Comparison of ENCODE assay signal across 20 mouse cellular contexts in genomic region chr4:130777647-130778046, GRCm38 (mm10). TPM values are rescaled to one million over a fixed set of nuclear protein-coding genes. Genes with fewer than 3 reads are reported as not detected.
DNase-seq lines count a peak whose midpoint lies in the region; ATAC-seq and TF ChIP-seq lines count a peak whose summit lies in the region.
"Had no signal": no experiment of that assay in that cellular context is flagged by ENCODE, and none has a peak within 500 bp of the region (broad histone marks: within the 10 kb centered on the region; RNA-seq: fewer than 3 reads in every experiment).

No protein-coding gene starts in this region.

- DNase-seq in heart, postnatal 4 days = no peak
- DNase-seq in hindbrain, postnatal 0 days (ENCODE audit: low spot score) = peak; percentile 51
- DNase-seq in hindbrain, embryonic 11.5 days (ENCODE audit: low spot score) = no peak
- no peak for DNase-seq in lung, postnatal 0 days (ENCODE audit: low spot score)
- no peak for DNase-seq in lung, adult 2 months
- DNase-seq: adrenal gland, adult 8-10 months; B cell, adult 2 months; cerebellum, adult 11 months; cerebellum, postnatal 14 days; embryo, embryonic 11 days; heart, adult 18-20 months; kidney, postnatal 14 days; lung, postnatal 36 days; thymus, postnatal 4 days had no signal

- H3K9me3 ChIP-seq in heart, embryonic 12.5 days (replicated peaks) = no peaks in the 10 kb centered on the region
- H3K9me3 ChIP-seq in hindbrain, postnatal 0 days (ENCODE audit: low read length) = no peaks in the 10 kb centered on the region
- no peaks in the 10 kb centered on the region for H3K9me3 ChIP-seq in hindbrain, embryonic 11.5 days (ENCODE audit: control insufficient read depth, low read length)
- H3K9me3 ChIP-seq in lung, postnatal 0 days (ENCODE audit: low read length) = no peaks in the 10 kb centered on the region
- H3K9me3 ChIP-seq: limb, embryonic 13.5 days; liver, embryonic 15.5 days; neural tube, embryonic 12.5 days had no signal

- no peak for TF ChIP-seq EP300 in lung, postnatal 0 days (IDR thresholded peaks at IDR 0.05)

- WGBS in heart, embryonic 12.5 days = 37% methylated on average over 10 of the region's 10 CpGs
- 47% methylated on average over 10 of the region's 10 CpGs for WGBS in hindbrain, postnatal 0 days
- 72% methylated on average over 10 of the region's 10 CpGs for WGBS in hindbrain, embryonic 11.5 days
- 52% methylated on average over 10 of the region's 10 CpGs for WGBS in lung, postnatal 0 days
- WGBS in lung, adult 2 months = 49% methylated on average over 10 of the region's 10 CpGs

- ATAC-seq in heart, embryonic 12.5 days (ENCODE audit: insufficient number of reproducible peaks, low FRiP score) = peak; percentile 17; the same call in 1 of the 2 replicates
- no peak for ATAC-seq in hindbrain, postnatal 0 days
- no peak for ATAC-seq in hindbrain, embryonic 11.5 days (ENCODE audit: low FRiP score)
- 0 out of 2 replicates have a peak, but pooled peaks have one; percentile 8 for ATAC-seq in lung, postnatal 0 days
- ATAC-seq in erythroid progenitor cell, adult 5-6 weeks (replicated peaks; ENCODE audit: low FRiP score, poor library complexity, severe bottlenecking) = no peak

- H3K36me3 ChIP-seq in heart, embryonic 12.5 days = peaks cover 73% of the 10 kb centered on the region
- peaks cover 32% of the 10 kb centered on the region; the same call in 1 of the 2 replicates for H3K36me3 ChIP-seq in hindbrain, postnatal 0 days (ENCODE audit: insufficient read depth, low read length)
- peaks cover 8% of the 10 kb centered on the region; the same call in 1 of the 2 replicates for H3K36me3 ChIP-seq in hindbrain, embryonic 11.5 days (ENCODE audit: control insufficient read depth, insufficient read depth, low read length)
- H3K36me3 ChIP-seq in lung, postnatal 0 days (ENCODE audit: insufficient read depth, low read length) = peaks cover 24% of the 10 kb centered on the region

- no peak overlapping the region for H3K4me2 ChIP-seq in heart, embryonic 12.5 days
- no peak overlapping the region for H3K4me2 ChIP-seq in hindbrain, postnatal 0 days (ENCODE audit: low read depth, low read length)
- no peak overlapping the region for H3K4me2 ChIP-seq in hindbrain, embryonic 11.5 days (replicated peaks; ENCODE audit: low read depth, low read length)
- H3K4me2 ChIP-seq in lung, postnatal 0 days (replicated peaks; ENCODE audit: low read depth, low read length) = no peak overlapping the region
- H3K4me2 ChIP-seq: limb, embryonic 13.5 days; liver, embryonic 15.5 days; neural tube, embryonic 12.5 days had no signal

- no peak overlapping the region for H3K4me3 ChIP-seq in heart, embryonic 12.5 days
- H3K4me3 ChIP-seq in hindbrain, postnatal 0 days (ENCODE audit: low read length) = no peak overlapping the region
- H3K4me3 ChIP-seq in hindbrain, embryonic 11.5 days (ENCODE audit: low read depth, low read length) = no peak overlapping the region
- H3K4me3 ChIP-seq in lung, postnatal 0 days (ENCODE audit: low read depth, low read length) = no peak overlapping the region
- H3K4me3 ChIP-seq in lung, adult 2 months (replicated peaks; ENCODE audit: extremely low read depth, low read depth, low read length) = no peak overlapping the region
- H3K4me3 ChIP-seq: erythroblast, embryonic 14.5 days; limb, embryonic 13.5 days; liver, embryonic 15.5 days; neural tube, embryonic 12.5 days had no signal

- no peak overlapping the region for H3K9ac ChIP-seq in heart, embryonic 12.5 days
- H3K9ac ChIP-seq in hindbrain, postnatal 0 days (replicated peaks; ENCODE audit: low read length) = no peak overlapping the region
- no peak overlapping the region for H3K9ac ChIP-seq in hindbrain, embryonic 11.5 days (ENCODE audit: low read depth, low read length)
- H3K9ac ChIP-seq in lung, postnatal 0 days (replicated peaks; ENCODE audit: low read depth) = no peak overlapping the region
- H3K9ac ChIP-seq: limb, embryonic 13.5 days; liver, embryonic 15.5 days; neural tube, embryonic 12.5 days had no signal

- TF ChIP-seq CTCF in hindbrain, postnatal 0 days (IDR thresholded peaks at IDR 0.05; ENCODE audit: low read depth) = no peak
- TF ChIP-seq CTCF in lung, postnatal 0 days (IDR thresholded peaks at IDR 0.05) = no peak
- TF ChIP-seq CTCF in lung, adult 2 months (IDR thresholded peaks at IDR 0.05; ENCODE audit: insufficient read depth, low read length) = no peak

- peaks cover 39% of the 10 kb centered on the region for H3K4me1 ChIP-seq in heart, embryonic 12.5 days (replicated peaks)
- no peaks in the 10 kb centered on the region for H3K4me1 ChIP-seq in hindbrain, postnatal 0 days (ENCODE audit: insufficient read depth, low read length)
- H3K4me1 ChIP-seq in hindbrain, embryonic 11.5 days (replicated peaks; ENCODE audit: control insufficient read depth, insufficient read depth, low read length) = no peaks in the 10 kb centered on the region
- no peaks in the 10 kb centered on the region for H3K4me1 ChIP-seq in lung, postnatal 0 days (ENCODE audit: insufficient read depth, low read depth, low read length)
- peaks cover 8% of the 10 kb centered on the region for H3K4me1 ChIP-seq in lung, adult 2 months (ENCODE audit: control insufficient read depth, insufficient read depth, low read length)
- H3K4me1 ChIP-seq: neural tube, embryonic 12.5 days had no signal

- peak overlapping the region; percentile 65 for H3K27ac ChIP-seq in heart, embryonic 12.5 days (ENCODE audit: poor library complexity, severe bottlenecking)
- H3K27ac ChIP-seq in hindbrain, postnatal 0 days = no peak overlapping the region
- H3K27ac ChIP-seq in hindbrain, embryonic 11.5 days (ENCODE audit: low read depth, low read length) = no peak overlapping the region
- H3K27ac ChIP-seq in lung, postnatal 0 days (ENCODE audit: low read length) = no peak overlapping the region
- H3K27ac ChIP-seq: limb, embryonic 13.5 days; liver, embryonic 15.5 days; neural tube, embryonic 12.5 days had no signal

- TF ChIP-seq POLR2A in lung, adult 2 months (IDR thresholded peaks at IDR 0.05; ENCODE audit: borderline replicate concordance, extremely low read depth, low read depth, low read length) = no peak

- H3K27me3 ChIP-seq in heart, embryonic 12.5 days (replicated peaks) = no peaks in the 10 kb centered on the region
- H3K27me3 ChIP-seq in hindbrain, postnatal 0 days (ENCODE audit: insufficient read depth, low read length) = no peaks in the 10 kb centered on the region
- H3K27me3 ChIP-seq in hindbrain, embryonic 11.5 days (ENCODE audit: control insufficient read depth, insufficient read depth, low read length) = no peaks in the 10 kb centered on the region
- H3K27me3 ChIP-seq in lung, postnatal 0 days (replicated peaks; ENCODE audit: insufficient read depth, low read length) = no peaks in the 10 kb centered on the region
- H3K27me3 ChIP-seq: limb, embryonic 13.5 days; liver, embryonic 15.5 days; neural tube, embryonic 12.5 days had no signal

RNA-seq across cellular contexts. Expression of gene Sdc3, which starts 14.7 kb away (rescaled TPM):
- polyA plus RNA-seq in heart, embryonic 12.5 days (2016; fragmentation: Nextera tagmentation; extraction: Ambion mirVana) = 35.9 and 38.7 TPM in 2 replicates
- total RNA-seq in heart, postnatal 4 days (2021) = 10 to 100 TPM; 54.7 to 60.1 TPM
- total RNA-seq in hindbrain, postnatal 0 days (2014; rRNA removed) = 587 and 649 TPM in 2 replicates
- polyA plus RNA-seq in hindbrain, postnatal 0 days (2015; fragmentation: Nextera tagmentation; extraction: Ambion mirVana) = 150 and 180 TPM in 2 replicates
- 12.0 and 15.2 TPM in 2 replicates for polyA plus RNA-seq in hindbrain, embryonic 11.5 days (2014; fragmentation: Nextera tagmentation; extraction: Ambion mirVana)
- polyA plus RNA-seq in lung, postnatal 0 days (2015; fragmentation: Nextera tagmentation; extraction: Ambion mirVana) = 10.4 and 10.5 TPM in 2 replicates
- 113 and 146 TPM in 2 replicates for polyA plus RNA-seq in lung, adult 2 months (2012; rRNA removed)
- total RNA-seq in erythroid progenitor cell, adult 5-6 weeks (2015; ENCODE audit: low replicate concordance) = 25.9 and 31.0 TPM in 2 replicates
- 9.9 and 13.7 TPM in 2 replicates for total RNA-seq in erythroid progenitor cell, adult 5-6 weeks (2017; ENCODE audit: low replicate concordance)

Comparison
In these comparisons a context has a peak if more than half of its experiments do, and no peak if none do; other contexts are left out.
1. ATAC-seq: peak in heart, embryonic 12.5 days (single experiment) and lung, postnatal 0 days (single experiment); none in hindbrain, postnatal 0 days (single experiment), hindbrain, embryonic 11.5 days (single experiment) and erythroid progenitor cell, adult 5-6 weeks (single experiment).